Mouse (Mus musculus) hindbrain, embryonic 15.5 days (tissue): ENCODE measurements around the gene Tspan18. TPM values are rescaled to one million over a fixed set of nuclear protein-coding genes. Genes with fewer than 3 reads are reported as not detected.

Experiments
- ATAC-seq: fragments of 200-750 bp; cut with Nextera tagmentation; 2 replicates; pipeline ENCODE4 v1.8.0; 2017; ENCODE audit warnings: low read depth, moderate number of reproducible peaks, moderate TSS enrichment; ENCODE audit not compliant: low FRiP score
- H3K27ac ChIP-seq: fragments of 300-500 bp; sonication (generic); replicated peaks from 2 replicates; pipeline ENCODE4 v1.5.1; 2015; ENCODE audit warnings: mild to moderate bottlenecking, inconsistent platforms
- H3K27me3 ChIP-seq: fragments of 300-500 bp; sonication (generic); 2 replicates; pipeline ENCODE4 v1.6.1; 2015; ENCODE audit warnings: control low read depth, inconsistent platforms
- H3K36me3 ChIP-seq: fragments of 300-500 bp; sonication (generic); 2 replicates; pipeline ENCODE4 v1.6.1; 2015; ENCODE audit warnings: control low read depth, inconsistent platforms
- H3K4me1 ChIP-seq: fragments of 300-500 bp; sonication (generic); replicated peaks from 2 replicates; pipeline ENCODE4 v1.6.1; 2015; ENCODE audit warnings: control low read depth, inconsistent platforms
- H3K4me2 ChIP-seq: fragments of 300-500 bp; sonication (generic); 2 replicates; pipeline ENCODE4 v1.6.1; 2015; ENCODE audit warnings: moderate library complexity, mild to moderate bottlenecking, inconsistent platforms
- H3K4me3 ChIP-seq: fragments of 300-500 bp; sonication (generic); 2 replicates; pipeline ENCODE4 v1.5.1; 2015; ENCODE audit warnings: mild to moderate bottlenecking, inconsistent platforms
- H3K9ac ChIP-seq: fragments of 300-500 bp; sonication (generic); 2 replicates; pipeline ENCODE4 v1.6.1; 2015; ENCODE audit warnings: inconsistent platforms
- H3K9me3 ChIP-seq: fragments of 300-500 bp; sonication (generic); 2 replicates; pipeline ENCODE4 v1.6.1; 2016; ENCODE audit warnings: control low read depth, inconsistent platforms
- WGBS: fragments of 180-500 bp; shearing (Covaris S2); methylation state at CpG from one replicate; pipeline ENCODE4 v1.1.7; 2015; 5-methylcytosine and 5-hydroxymethylcytosine counted together
- polyA plus RNA-seq: library from polyadenylated mRNA; unstranded; fragments of >200 nt; fragmentation: Nextera tagmentation; extraction: Ambion mirVana; gene quantifications from 2 replicates; pipeline ENCODE4 v1.2.1, GENCODE M21; 2015

Gene Tspan18
- polyA plus RNA-seq, 1 experiment from 2014 or later: 23.5 TPM

- no peaks in the 10 kb centered on the region for H3K9me3 ChIP-seq
- H3K27ac ChIP-seq: peak overlapping the region; percentile 79
- peaks cover 39% of the 10 kb centered on the region for H3K4me1 ChIP-seq
- peak overlapping the region; percentile 69 for H3K9ac ChIP-seq
- WGBS: 2% methylated on average over 29 of the region's 29 CpGs
- H3K4me3 ChIP-seq: peak overlapping the region; percentile 80
- no peaks in the 10 kb centered on the region for H3K27me3 ChIP-seq
- peak; percentile 79 for ATAC-seq
- peak overlapping the region; percentile 96 for H3K4me2 ChIP-seq
- H3K36me3 ChIP-seq: no peaks in the 10 kb centered on the region
Observed at GRCm38 (mm10) chr2:93333241-93333816, 976 bp downstream of the Tspan18 start.

- Histone ChIP-seq H3K27me3 (no peaks in the 10 kb centered on the region), H3K27ac (no peak overlapping the region), H3K4me1 (peaks cover 49% of the 10 kb centered on the region), H3K4me2 (peak overlapping the region; percentile 96), H3K4me3 (peak overlapping the region; percentile 80), H3K36me3 (no peaks in the 10 kb centered on the region), H3K9me3 (no peaks in the 10 kb centered on the region), H3K9ac (no peak overlapping the region)
- WGBS: 63% methylated on average over 4 of the region's 4 CpGs
- ATAC-seq: no peak
Observed at GRCm38 (mm10) chr2:93332277-93332676, 2.0 kb downstream of the Tspan18 start.

- Histone ChIP-seq H3K4me2 (peak overlapping the region; percentile 96), H3K36me3 (no peaks in the 10 kb centered on the region), H3K27me3 (no peaks in the 10 kb centered on the region), H3K4me3 (no peak overlapping the region), H3K9me3 (no peaks in the 10 kb centered on the region), H3K4me1 (peaks cover 58% of the 10 kb centered on the region), H3K9ac (no peak overlapping the region), H3K27ac (no peak overlapping the region)
- WGBS: 71% methylated on average over 6 of the region's 6 CpGs
- ATAC-seq: no peak
Observed at GRCm38 (mm10) chr2:93331121-93331520, 3.2 kb downstream of the Tspan18 start.

- Histone ChIP-seq H3K9me3 (no peaks in the 10 kb centered on the region), H3K27me3 (no peaks in the 10 kb centered on the region), H3K36me3 (no peaks in the 10 kb centered on the region), H3K9ac (no peak overlapping the region), H3K4me3 (no peak overlapping the region), H3K4me1 (peaks cover 64% of the 10 kb centered on the region), H3K27ac (no peak overlapping the region), H3K4me2 (no peak overlapping the region)
- 74% methylated on average over 4 of the region's 4 CpGs for WGBS
- no peak for ATAC-seq
Observed at GRCm38 (mm10) chr2:93329120-93329519, 5.2 kb downstream of the Tspan18 start.

GRCm38 (mm10) chr2:93327915-93328555, 6.3 kb downstream of the Tspan18 start:
- peaks cover 61% of the 10 kb centered on the region for H3K4me1 ChIP-seq
- no peak overlapping the region for H3K9ac ChIP-seq
- ATAC-seq: no peak
- no peak overlapping the region for H3K4me3 ChIP-seq
- WGBS: 49% methylated on average over 7 of the region's 7 CpGs
- no peak overlapping the region for H3K4me2 ChIP-seq
- no peaks in the 10 kb centered on the region for H3K36me3 ChIP-seq
- no peaks in the 10 kb centered on the region for H3K27me3 ChIP-seq
- no peak overlapping the region for H3K27ac ChIP-seq
- no peaks in the 10 kb centered on the region for H3K9me3 ChIP-seq

- Histone ChIP-seq H3K27me3 (no peaks in the 10 kb centered on the region), H3K4me1 (peaks cover 51% of the 10 kb centered on the region), H3K36me3 (no peaks in the 10 kb centered on the region), H3K4me2 (no peak overlapping the region), H3K27ac (peak overlapping the region; percentile 0; the same call in 1 of the 2 replicates), H3K9me3 (no peaks in the 10 kb centered on the region), H3K4me3 (no peak overlapping the region), H3K9ac (no peak overlapping the region)
- 43% methylated on average over 7 of the region's 7 CpGs for WGBS
- ATAC-seq: no peak
Observed at GRCm38 (mm10) chr2:93324681-93325080, 9.6 kb downstream of the Tspan18 start.

- no peaks in the 10 kb centered on the region for H3K9me3 ChIP-seq
- H3K4me2 ChIP-seq: no peak overlapping the region
- H3K4me1 ChIP-seq: peaks cover 60% of the 10 kb centered on the region
- no peaks in the 10 kb centered on the region for H3K27me3 ChIP-seq
- no peak overlapping the region for H3K27ac ChIP-seq
- no peak overlapping the region for H3K9ac ChIP-seq
- ATAC-seq: no peak
- WGBS: 71% methylated on average over 8 of the region's 8 CpGs
- H3K36me3 ChIP-seq: no peaks in the 10 kb centered on the region
- H3K4me3 ChIP-seq: no peak overlapping the region
Observed at GRCm38 (mm10) chr2:93321946-93322345, 12.4 kb downstream of the Tspan18 start.

GRCm38 (mm10) chr2:93320267-93320666, 14.0 kb downstream of the Tspan18 start:
- 79% methylated on average over 5 of the region's 5 CpGs for WGBS
- Histone ChIP-seq H3K4me1 (peaks cover 59% of the 10 kb centered on the region), H3K4me3 (no peak overlapping the region), H3K4me2 (no peak overlapping the region), H3K36me3 (no peaks in the 10 kb centered on the region), H3K9ac (no peak overlapping the region), H3K27ac (no peak overlapping the region), H3K27me3 (no peaks in the 10 kb centered on the region), H3K9me3 (no peaks in the 10 kb centered on the region)
- no peak for ATAC-seq

- WGBS: 29% methylated on average over 7 of the region's 7 CpGs
- no peaks in the 10 kb centered on the region for H3K9me3 ChIP-seq
Observed at GRCm38 (mm10) chr2:93319598-93319997, 14.7 kb downstream of the Tspan18 start.

GRCm38 (mm10) chr2:93318781-93319349, 15.4 kb downstream of the Tspan18 start:
- 70% methylated on average over 21 of the region's 21 CpGs for WGBS
- H3K36me3 ChIP-seq: no peaks in the 10 kb centered on the region

More at GRCm38 (mm10) chr2:93319598-93319997, 14.7 kb downstream of the Tspan18 start:
- H3K4me3 ChIP-seq: no peak overlapping the region
- H3K27ac ChIP-seq: no peak overlapping the region
- H3K27me3 ChIP-seq: no peaks in the 10 kb centered on the region
- no peak overlapping the region for H3K4me2 ChIP-seq
- no peak overlapping the region for H3K9ac ChIP-seq
- peaks cover 59% of the 10 kb centered on the region for H3K4me1 ChIP-seq
- H3K36me3 ChIP-seq: no peaks in the 10 kb centered on the region
- ATAC-seq: no peak

GRCm38 (mm10) chr2:93313768-93314632, 20.3 kb downstream of the Tspan18 start:
- H3K4me3 ChIP-seq: no peak overlapping the region
- H3K27me3 ChIP-seq: no peaks in the 10 kb centered on the region
- H3K4me2 ChIP-seq: no peak overlapping the region
- H3K9me3 ChIP-seq: no peaks in the 10 kb centered on the region
- peak overlapping the region; percentile 46; the same call in 1 of the 2 replicates for H3K27ac ChIP-seq
- H3K9ac ChIP-seq: no peak overlapping the region
- 22% methylated on average over 15 of the region's 15 CpGs for WGBS
- H3K36me3 ChIP-seq: no peaks in the 10 kb centered on the region
- H3K4me1 ChIP-seq: peaks cover 50% of the 10 kb centered on the region
- ATAC-seq: no peak

More at GRCm38 (mm10) chr2:93318781-93319349, 15.4 kb downstream of the Tspan18 start:
- Histone ChIP-seq H3K9ac (no peak overlapping the region), H3K27ac (0 out of 2 replicates have a peak overlapping the region, but pooled peaks have one; percentile 12), H3K4me3 (no peak overlapping the region), H3K4me1 (peaks cover 60% of the 10 kb centered on the region), H3K4me2 (no peak overlapping the region; the same call in 1 of the 2 replicates), H3K27me3 (no peaks in the 10 kb centered on the region), H3K9me3 (no peaks in the 10 kb centered on the region)
- ATAC-seq: no peak
